Mouse (Mus musculus): ENCODE results near the gene Mcoln3. TPM values are rescaled to one million over a fixed set of nuclear protein-coding genes. Genes with fewer than 3 reads are reported as not detected.

The Mcoln3 gene
- total and polyA plus RNA-seq, 3 experiments: 5.2 to 11.3 (median 5.3) TPM

GRCm38 (mm10) chr3:146180986-146181385, 63.7 kb downstream of the Mcoln3 start:
- peaks cover 77 to 94% of the 10 kb centered on the region in 2 experiments for H3K36me3 ChIP-seq (replicated peaks in 1 of 2; ENCODE audit: control insufficient read depth in 1 of 2, insufficient read depth in 1 of 2, low read length in 1 of 2)
- peak; percentile 85 for DNase-seq (ENCODE audit: extremely low read depth)
- no peak for TF ChIP-seq E2F4 (IDR thresholded peaks at IDR 0.05; ENCODE audit: insufficient replicate concordance, low read depth, low read length)
- TF ChIP-seq SMC3 (IDR thresholded peaks at IDR 0.05; ENCODE audit: low read depth, low read length): peak; percentile 71
- TF ChIP-seq POLR2A (IDR thresholded peaks at IDR 0.05; ENCODE audit: low read depth, low read length): 0 out of 2 replicates have a peak, but pooled peaks have one; percentile 13
- no peak for TF ChIP-seq UBTF (IDR thresholded peaks at IDR 0.05; ENCODE audit: low read depth, low read length)
- TF ChIP-seq EP300 (IDR thresholded peaks at IDR 0.05; ENCODE audit: low read length): no peak
- no peak for TF ChIP-seq MAX (IDR thresholded peaks at IDR 0.05; ENCODE audit: low read length)
- no peak for TF ChIP-seq GABPA (IDR thresholded peaks at IDR 0.05; ENCODE audit: insufficient replicate concordance, low read depth, low read length)
- no peak for TF ChIP-seq JUN (IDR thresholded peaks at IDR 0.05; ENCODE audit: insufficient read depth, low read depth, low read length)
- no peak for TF ChIP-seq BHLHE40 (IDR thresholded peaks at IDR 0.05; ENCODE audit: low read depth, low read length)
- no peak for TF ChIP-seq HCFC1 (IDR thresholded peaks at IDR 0.05; ENCODE audit: low read depth, low read length)
- TF ChIP-seq ZMIZ1 (IDR thresholded peaks at IDR 0.05; ENCODE audit: low read depth, low read length): no peak
- TF ChIP-seq CTCF (conservative IDR thresholded peaks at IDR 0.05 in 1 of 2, IDR thresholded peaks at IDR 0.05 in 1 of 2; ENCODE audit: low read depth in 2 of 2, low read length in 2 of 2): peak; percentile 87 to 90
- TF ChIP-seq RAD21 (IDR thresholded peaks at IDR 0.05; ENCODE audit: low read depth, low read length): peak; percentile 73
- peaks cover 5 to 14% of the 10 kb centered on the region in 2 experiments; a peak in 3 of 4 replicates for H3K4me1 ChIP-seq (ENCODE audit: control insufficient read depth in 1 of 2, insufficient read depth in 2 of 2)
- H3K4me3 ChIP-seq (replicated peaks in 1 of 3; ENCODE audit: low read depth in 2 of 3, low read length in 2 of 3, poor library complexity in 1 of 3): no peak overlapping the region
- no peaks in the 10 kb centered on the region for H3K79me2 ChIP-seq (replicated peaks; ENCODE audit: control insufficient read depth, extremely low read depth, insufficient read depth, poor library complexity, severe bottlenecking)
- H3K4me2 ChIP-seq (ENCODE audit: insufficient read depth, low read depth, poor library complexity, severe bottlenecking): no peak overlapping the region
- H3K9me3 ChIP-seq (replicated peaks; ENCODE audit: low read length): no peaks in the 10 kb centered on the region
- no peaks in the 10 kb centered on the region for H3K27me3 ChIP-seq (replicated peaks)
- dilution Hi-C loops (cut with MboI; ENCODE audit: extremely low pct_ligation_motif_present, extremely low pct_unique_long_range_greater_than_20kb, low sequenced_read_pairs) (loop anchor here (25.0 kb wide), 1 partner anchor 106 kb away; no protein-coding TSS in a partner anchor), in situ Hi-C loops (cut with MboI; ENCODE audit: low pct_ligation_motif_present, low pct_unique_long_range_greater_than_20kb, low sequenced_read_pairs) (loop anchor here (5.0 to 25.0 kb wide), 5 partner anchors 96 to 756 kb away; partner anchors contain the start of gene 2410004B18Rik)
- no peak overlapping the region for H3K27ac ChIP-seq (ENCODE audit: insufficient read depth, low read depth)
- H3K9ac ChIP-seq (ENCODE audit: insufficient read depth, low read depth): no peak overlapping the region

DNA sequence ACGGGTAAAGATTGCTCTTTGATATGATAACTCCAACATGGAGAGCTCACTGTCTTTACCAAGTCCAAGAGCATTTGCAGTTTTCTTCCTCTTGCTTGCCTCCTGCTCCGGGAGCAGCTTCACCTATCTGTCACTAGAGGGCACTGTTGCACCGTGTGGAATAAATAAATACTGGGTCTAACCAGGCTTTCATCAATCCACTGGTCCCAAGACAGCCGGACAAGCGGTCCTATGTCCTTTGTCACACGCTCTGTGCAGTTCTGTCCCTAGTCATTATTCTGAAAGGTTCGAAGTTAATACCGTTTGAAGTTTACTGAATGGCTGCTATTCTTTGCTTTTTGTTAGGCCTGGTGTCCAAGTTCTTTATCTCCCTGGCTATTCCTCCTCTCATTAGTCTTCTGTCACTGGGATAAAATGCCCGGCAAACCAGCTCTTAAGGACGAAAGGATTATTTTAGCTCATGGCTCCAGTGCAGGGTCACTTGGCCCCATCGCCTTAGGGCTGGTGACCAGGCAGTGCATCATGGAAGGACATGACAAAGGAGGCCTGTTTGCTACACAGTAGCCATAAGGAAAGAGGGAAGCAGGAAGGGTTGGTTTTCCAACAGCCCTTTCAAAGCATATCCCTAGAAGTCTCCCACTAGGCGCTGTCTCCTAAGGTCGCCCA, 67.9 kb downstream of the Mcoln3 start:
- no peak overlapping the region for H3K4me2 ChIP-seq (ENCODE audit: insufficient read depth, low read depth, poor library complexity, severe bottlenecking)
- no peak for TF ChIP-seq EP300 (IDR thresholded peaks at IDR 0.05; ENCODE audit: low read length)
- TF ChIP-seq SMC3 (IDR thresholded peaks at IDR 0.05; ENCODE audit: low read depth, low read length): peak; percentile 94
- TF ChIP-seq NELFE (IDR thresholded peaks at IDR 0.05; ENCODE audit: low read depth, low read length): peak; percentile 46; the same call in 1 of the 2 replicates
- peak; percentile 98 for TF ChIP-seq RAD21 (IDR thresholded peaks at IDR 0.05; ENCODE audit: low read depth, low read length)
- peak; percentile 68 for TF ChIP-seq ZC3H11A (IDR thresholded peaks at IDR 0.05; ENCODE audit: low read depth, low read length)
- TF ChIP-seq CTCF (conservative IDR thresholded peaks at IDR 0.05 in 1 of 2, IDR thresholded peaks at IDR 0.05 in 1 of 2; ENCODE audit: low read depth in 2 of 2, low read length in 2 of 2): peak; percentile 98 to 100
- no peak overlapping the region for H3K27ac ChIP-seq (ENCODE audit: insufficient read depth, low read depth)
- H3K79me2 ChIP-seq (replicated peaks; ENCODE audit: control insufficient read depth, extremely low read depth, insufficient read depth, poor library complexity, severe bottlenecking): no peaks in the 10 kb centered on the region
- in situ Hi-C loops (cut with MboI; ENCODE audit: low pct_ligation_motif_present, low pct_unique_long_range_greater_than_20kb, low sequenced_read_pairs): loop anchor here (5.0 to 25.0 kb wide), 5 partner anchors 92 to 752 kb away; partner anchors contain the start of gene 2410004B18Rik
- H3K9me3 ChIP-seq (replicated peaks; ENCODE audit: low read length): no peaks in the 10 kb centered on the region
- H3K27me3 ChIP-seq (replicated peaks): no peaks in the 10 kb centered on the region
- peaks cover 54 to 96% of the 10 kb centered on the region in 2 experiments for H3K36me3 ChIP-seq (replicated peaks in 1 of 2; ENCODE audit: control insufficient read depth in 1 of 2, insufficient read depth in 1 of 2, low read length in 1 of 2)
- H3K9ac ChIP-seq (ENCODE audit: insufficient read depth, low read depth): no peak overlapping the region
- H3K4me3 ChIP-seq (replicated peaks in 1 of 3; ENCODE audit: low read depth in 2 of 3, low read length in 2 of 3, poor library complexity in 1 of 3): no peak overlapping the region
- dilution Hi-C loops (cut with MboI; ENCODE audit: extremely low pct_ligation_motif_present, extremely low pct_unique_long_range_greater_than_20kb, low sequenced_read_pairs): loop anchor here (25.0 kb wide), 1 partner anchor 102 kb away; no protein-coding TSS in a partner anchor
- no peaks in the 10 kb centered on the region for H3K4me1 ChIP-seq (ENCODE audit: control insufficient read depth in 1 of 2, insufficient read depth in 2 of 2)
- DNase-seq (ENCODE audit: extremely low read depth): peak; percentile 92
